Mouse (Mus musculus) heart, adult 2 months (tissue): ENCODE measurements at regions not wholly inside any gene's neighbourhood (a gene's known extent, or its start where the extent isn't known, plus 50 kb on each side); places are given as distances from the start of the nearest gene placed in this dataset.

ENCODE experiments used
- CTCF ChIP-seq: fragments of 200-600 bp; IDR thresholded peaks from 2 replicates; pipeline ENCODE4 v1.8.1; 2022; ENCODE audit warnings: antibody characterized with exemption, mild to moderate bottlenecking, moderate library complexity
- POLR2A ChIP-seq: fragments of 200-500 bp; IDR thresholded peaks from 2 replicates; pipeline ENCODE4 v1.6.1; 2011; ENCODE audit warnings: mild to moderate bottlenecking, low read depth, low read length, control low read depth; ENCODE audit not compliant: insufficient read depth

GRCm38 (mm10) chr10:67643685-67644084, 94.9 kb upstream of the Ado start:
- TF ChIP-seq CTCF: no peak
- no peak for TF ChIP-seq POLR2A
